Mouse (Mus musculus) heart, postnatal 36 days (tissue): ENCODE measurements at regions not wholly inside any gene's neighbourhood (a gene's known extent, or its start where the extent isn't known, plus 50 kb on each side); places are given as distances from the start of the nearest gene placed in this dataset.

Source experiments
- DNase-seq, 2 experiments: peaks; one replicate each; pipeline ENCODE4 v3.0.0; 2021 to 2022
- intact Hi-C: fragments of 180-260 bp; cut with DNase I; formaldehyde crosslinking; loops from one replicate; pipeline ENCODE4 v1.15.1; 2025

GRCm38 (mm10) chr2:21267149-21267761 lies 61.7 kb downstream of the Thnsl1 start:
- no peak for DNase-seq
- intact Hi-C loops = no loop called here

- intact Hi-C loops = no loop called here
- DNase-seq = no peak
Measured at GRCm38 (mm10) chr2:21269989-21270846, 64.7 kb downstream of the Thnsl1 start.

- no peak for DNase-seq
- intact Hi-C loops = no loop called here
Measured at GRCm38 (mm10) chr2:21273416-21273815, 67.9 kb downstream of the Thnsl1 start.

- DNase-seq = no peak
- intact Hi-C loops = loop anchor here (5.0 kb wide), 1 partner anchor 652 kb away; no protein-coding TSS in a partner anchor
Measured at GRCm38 (mm10) chr2:21275315-21275714, 69.8 kb downstream of the Thnsl1 start.

GRCm38 (mm10) chr2:21280794-21281420 lies 75.4 kb downstream of the Thnsl1 start:
- peak; percentile 66 to 76 for DNase-seq
- intact Hi-C loops = loop anchor here (1.0 kb wide), 1 partner anchor 628 kb away; no protein-coding TSS in a partner anchor

GRCm38 (mm10) chr2:21282505-21283200 lies 77.1 kb downstream of the Thnsl1 start:
- intact Hi-C loops = no loop called here
- no peak for DNase-seq

GRCm38 (mm10) chr2:21284881-21285280 lies 79.4 kb downstream of the Thnsl1 start:
- intact Hi-C loops = no loop called here

GRCm38 (mm10) chr2:21287786-21288185 lies 79.6 kb upstream of the Gpr158 start:
- intact Hi-C loops = no loop called here
- no peak for DNase-seq

More at GRCm38 (mm10) chr2:21284881-21285280, 79.4 kb downstream of the Thnsl1 start:
- no peak for DNase-seq

- intact Hi-C loops = no loop called here
- DNase-seq = no peak
Measured at GRCm38 (mm10) chr2:21292669-21293151, 74.6 kb upstream of the Gpr158 start.

GRCm38 (mm10) chr2:21294002-21294401 lies 73.3 kb upstream of the Gpr158 start:
- intact Hi-C loops = no loop called here
- DNase-seq = no peak

- no peak for DNase-seq
- intact Hi-C loops = no loop called here
Measured at GRCm38 (mm10) chr2:21299681-21300080, 67.7 kb upstream of the Gpr158 start.
